Mouse (Mus musculus) left cerebral cortex, postnatal 25 days (tissue): Measurements from ENCODE around the gene Ovol1. TPM values are rescaled to one million over a fixed set of nuclear protein-coding genes. Genes with fewer than 3 reads are reported as not detected.
A peak's percentile ranks its signal among the peaks of the same experiment; 100 is the strongest.

ENCODE experiments used
- DNase-seq, 2 experiments: peaks; one replicate each; pipeline ENCODE4 v3.0.0; 2022; ENCODE audit warnings: low spot score in 2 of 2, mixed read lengths in 1 of 2
- intact Hi-C: fragments of 180-260 bp; cut with DNase I; formaldehyde crosslinking; loops from one replicate; pipeline ENCODE4 v1.15.1; 2025
- total RNA-seq, 2 experiments: library from RNA; stranded (reverse); gene quantifications; 2 replicates each; pipeline ENCODE4 v1.2.3; 2021

Ovol1 gene
- not detected for total RNA-seq

- no peak for DNase-seq
- intact Hi-C loops, result loop anchor here (2.0 kb wide), 1 partner anchor 28 kb away; no protein-coding TSS in a partner anchor
Observed at GRCm38 (mm10) chr19:5560457-5561041, at the start of gene Ovol1. Ovol1 (minus strand) TSS chr19:5560646.

GRCm38 (mm10) chr19:5609547-5610404 is 49.3 kb upstream of the Ovol1 start, which contains the start of gene Kat5:
Kat5 (minus strand) TSS chr19:5610237.
- peak; percentile 94 to 95 for DNase-seq
- intact Hi-C loops, result loop anchor here (1.0 kb wide), 1 partner anchor 28 kb away; the partner anchor contains the start of gene Rela

- intact Hi-C loops, result no loop called here
- no peak for DNase-seq
Observed at GRCm38 (mm10) chr19:5609171-5609546, 48.7 kb upstream of the Ovol1 start.

GRCm38 (mm10) chr19:5608707-5609106 is 48.3 kb upstream of the Ovol1 start:
- intact Hi-C loops, result no loop called here

GRCm38 (mm10) chr19:5607705-5608410 is 47.4 kb upstream of the Ovol1 start:
- no peak for DNase-seq
- intact Hi-C loops, result no loop called here

More at GRCm38 (mm10) chr19:5608707-5609106, 48.3 kb upstream of the Ovol1 start:
- DNase-seq, result no peak

- DNase-seq, result peak in 1 of 2 experiments; percentile 25
Observed at GRCm38 (mm10) chr19:5606196-5606595, 45.8 kb upstream of the Ovol1 start.

GRCm38 (mm10) chr19:5605126-5605525 is 44.7 kb upstream of the Ovol1 start:
- DNase-seq, result peak in 1 of 2 experiments; percentile 56
- intact Hi-C loops, result no loop called here

More at GRCm38 (mm10) chr19:5606196-5606595, 45.8 kb upstream of the Ovol1 start:
- intact Hi-C loops, result no loop called here

- no peak for DNase-seq
- intact Hi-C loops, result loop anchor here (5.0 kb wide), 1 partner anchor 34 kb away; the partner anchor contains the start of gene Rela
Observed at GRCm38 (mm10) chr19:5603664-5604063, 43.2 kb upstream of the Ovol1 start.

GRCm38 (mm10) chr19:5601752-5602541 is 41.5 kb upstream of the Ovol1 start, which contains the start of gene Rnaseh2c:
Rnaseh2c (plus strand) TSS chr19:5601873.
- DNase-seq, result peak; percentile 86 to 92
- intact Hi-C loops, result loop anchor here (5.0 kb wide), 1 partner anchor 35 kb away; the partner anchor contains the start of gene Rela

- intact Hi-C loops, result no loop called here
- DNase-seq, result no peak
Observed at GRCm38 (mm10) chr19:5599224-5599623, 38.8 kb upstream of the Ovol1 start.

GRCm38 (mm10) chr19:5591888-5592287 is 31.4 kb upstream of the Ovol1 start:
- DNase-seq, result no peak
- intact Hi-C loops, result no loop called here

GRCm38 (mm10) chr19:5589159-5589558 is 28.7 kb upstream of the Ovol1 start:
- DNase-seq, result no peak
- intact Hi-C loops, result loop anchor here (10.0 kb wide), 1 partner anchor 154 kb away; no protein-coding TSS in a partner anchor

- intact Hi-C loops, result loop anchor here (5.0 to 10.0 kb wide), 2 partner anchors 35 to 147 kb away; no protein-coding TSS in a partner anchor
- no peak for DNase-seq
Observed at GRCm38 (mm10) chr19:5581995-5582394, 21.5 kb upstream of the Ovol1 start.

GRCm38 (mm10) chr19:5580776-5581175 is 20.3 kb upstream of the Ovol1 start:
- intact Hi-C loops, result loop anchor here (5.0 to 10.0 kb wide), 2 partner anchors 37 to 146 kb away; no protein-coding TSS in a partner anchor
- no peak for DNase-seq

- intact Hi-C loops, result loop anchor here (5.0 to 10.0 kb wide), 2 partner anchors 37 to 145 kb away; no protein-coding TSS in a partner anchor
- no peak for DNase-seq
Observed at GRCm38 (mm10) chr19:5579971-5580370, 19.5 kb upstream of the Ovol1 start.

- DNase-seq, result no peak
- intact Hi-C loops, result no loop called here
Observed at GRCm38 (mm10) chr19:5575336-5575735, 14.9 kb upstream of the Ovol1 start.

GRCm38 (mm10) chr19:5572331-5573125 is 12.1 kb upstream of the Ovol1 start:
- intact Hi-C loops, result no loop called here

GRCm38 (mm10) chr19:5571831-5572230 is 11.4 kb upstream of the Ovol1 start:
- intact Hi-C loops, result no loop called here
- DNase-seq, result no peak

More at GRCm38 (mm10) chr19:5572331-5573125, 12.1 kb upstream of the Ovol1 start:
- peak; percentile 45 to 94 for DNase-seq
